Mouse (Mus musculus): ENCODE results near the gene Rps21.

DNA sequence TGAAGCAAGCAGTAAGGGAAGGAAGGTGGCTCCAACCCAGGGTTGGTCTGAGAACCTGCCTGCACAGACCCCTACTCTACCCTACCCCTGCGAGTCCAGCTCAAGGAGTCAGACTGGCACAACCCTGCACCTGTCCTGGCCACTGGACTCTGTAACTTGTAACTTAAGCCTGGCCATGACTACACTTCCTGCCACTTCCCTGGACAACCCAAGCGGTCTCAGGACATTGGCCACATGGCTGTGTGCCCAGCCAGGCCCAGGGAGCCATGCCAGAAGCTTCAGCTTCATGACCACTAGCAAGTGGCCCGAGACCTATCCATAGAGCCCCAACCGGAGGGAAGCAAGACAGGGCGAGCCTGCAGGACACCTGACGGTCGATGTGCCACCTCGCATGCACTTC lies 39.6 kb upstream of the Rps21 start:
- TF ChIP-seq CTCF (IDR thresholded peaks at IDR 0.05; ENCODE audit: insufficient read depth, low read depth, low read length) (no peak), POLR2A (IDR thresholded peaks at IDR 0.05; ENCODE audit: insufficient read depth, low read depth, low read length) (no peak)
